Mouse (Mus musculus) spleen, adult 2 months (tissue): ENCODE data around the gene Robo1. TPM values are rescaled to one million over a fixed set of nuclear protein-coding genes. Genes with fewer than 3 reads are reported as not detected.

Experiments
- DNase-seq, 2 experiments: peaks; one replicate each; pipeline versions ENCODE4 v3.0.0 to v3.0.0-alpha.2; 2012 to 2021; ENCODE audit warnings: low spot score in 2 of 2, low read depth in 1 of 2
- H3K27ac ChIP-seq: fragments of 200-500 bp; 2 replicates; pipeline ENCODE4 v1.5.1; 2012; ENCODE audit warnings: low read length, inconsistent platforms; ENCODE audit not compliant: insufficient read depth
- H3K27me3 ChIP-seq: fragments of 200-500 bp; 2 replicates; pipeline ENCODE4 v1.6.1; 2012; ENCODE audit warnings: mild to moderate bottlenecking, moderate library complexity, low read length, inconsistent platforms; ENCODE audit not compliant: control insufficient read depth, insufficient read depth
- H3K36me3 ChIP-seq: fragments of 200-500 bp; 2 replicates; pipeline ENCODE4 v1.6.1; 2012; ENCODE audit warnings: mild to moderate bottlenecking, low read length, inconsistent platforms; ENCODE audit not compliant: control insufficient read depth, insufficient read depth
- H3K4me1 ChIP-seq: fragments of 200-500 bp; 2 replicates; pipeline ENCODE4 v1.6.1; 2011; ENCODE audit warnings: inconsistent platforms; ENCODE audit not compliant: control insufficient read depth, insufficient read depth, insufficient read length
- H3K4me3 ChIP-seq: fragments of 200-500 bp; 2 replicates; pipeline ENCODE4 v1.5.1; 2011; ENCODE audit warnings: mild to moderate bottlenecking, inconsistent platforms; ENCODE audit not compliant: insufficient read depth, insufficient read length; ENCODE audit errors: extremely low read depth
- CTCF ChIP-seq: fragments of 200-500 bp; IDR thresholded peaks from 2 replicates; pipeline ENCODE4 v1.5.1; 2011; ENCODE audit warnings: mild to moderate bottlenecking, inconsistent platforms; ENCODE audit not compliant: insufficient read depth, insufficient read length, insufficient replicate concordance; ENCODE audit errors: extremely low read depth
- POLR2A ChIP-seq: fragments of 200-500 bp; IDR thresholded peaks from 2 replicates; pipeline ENCODE4 v1.6.1; 2011; ENCODE audit warnings: low read depth, low read length, inconsistent platforms
- WGBS: fragments of 180-500 bp; shearing (Covaris S2); methylation state at CpG from one replicate; pipeline ENCODE4 v1.1.7; 2018; 5-methylcytosine and 5-hydroxymethylcytosine counted together
- polyA plus RNA-seq: library from polyadenylated mRNA; depleted of rRNA; stranded (reverse); fragments of >200 nt; gene quantifications from 2 replicates; pipeline ENCODE4 v1.2.3, GENCODE M21; 2012

The Robo1 gene
- polyA plus RNA-seq, 1 experiment = 1.4 TPM

GRCm38 (mm10) chr16:72693446-72694274 is 385.6 kb downstream of the Robo1 start:
- 85% methylated on average over 14 of the region's 14 CpGs for whole genome bisulfite sequencing
- Histone ChIP-seq H3K4me3 (no peak overlapping the region), H3K27me3 (no peaks in the 10 kb centered on the region), H3K4me1 (no peaks in the 10 kb centered on the region), H3K27ac (no peak overlapping the region), H3K36me3 (no peaks in the 10 kb centered on the region)
- no peak for DNase-seq
- no peak for TF ChIP-seq CTCF
- TF ChIP-seq POLR2A = no peak

- TF ChIP-seq POLR2A (no peak), CTCF (no peak)
- Histone ChIP-seq H3K4me1 (no peaks in the 10 kb centered on the region), H3K27me3 (no peaks in the 10 kb centered on the region), H3K36me3 (no peaks in the 10 kb centered on the region), H3K27ac (no peak overlapping the region), H3K4me3 (no peak overlapping the region)
- no peak for DNase-seq
- WGBS = 86% methylated on average over 5 of the region's 5 CpGs
Measured at GRCm38 (mm10) chr16:72694787-72695186, 386.7 kb downstream of the Robo1 start.

GRCm38 (mm10) chr16:72699238-72700006 is 391.3 kb downstream of the Robo1 start:
- Histone ChIP-seq H3K4me1 (no peaks in the 10 kb centered on the region), H3K27ac (no peak overlapping the region), H3K27me3 (no peaks in the 10 kb centered on the region), H3K36me3 (no peaks in the 10 kb centered on the region), H3K4me3 (no peak overlapping the region)
- DNase-seq = no peak
- TF ChIP-seq CTCF = no peak
- TF ChIP-seq POLR2A = no peak
- WGBS = 87% methylated on average over 12 of the region's 12 CpGs

GRCm38 (mm10) chr16:72700297-72700696 is 392.2 kb downstream of the Robo1 start:
- Histone ChIP-seq H3K4me3 (no peak overlapping the region), H3K4me1 (no peaks in the 10 kb centered on the region), H3K36me3 (no peaks in the 10 kb centered on the region), H3K27me3 (no peaks in the 10 kb centered on the region), H3K27ac (no peak overlapping the region)
- DNase-seq = no peak
- 85% methylated on average over 11 of the region's 11 CpGs for WGBS
- TF ChIP-seq POLR2A (no peak), CTCF (no peak)

- Histone ChIP-seq H3K36me3 (no peaks in the 10 kb centered on the region), H3K4me3 (no peak overlapping the region), H3K27ac (no peak overlapping the region), H3K27me3 (no peaks in the 10 kb centered on the region), H3K4me1 (no peaks in the 10 kb centered on the region)
- TF ChIP-seq POLR2A (no peak), CTCF (no peak)
- no peak for DNase-seq
- 91% methylated on average over 6 of the region's 6 CpGs for WGBS
Measured at GRCm38 (mm10) chr16:72703486-72703885, 395.4 kb downstream of the Robo1 start.

- H3K4me3 ChIP-seq = no peak overlapping the region
- H3K36me3 ChIP-seq = no peaks in the 10 kb centered on the region
- TF ChIP-seq CTCF (no peak), POLR2A (no peak)
- no peaks in the 10 kb centered on the region for H3K27me3 ChIP-seq
- no peaks in the 10 kb centered on the region for H3K4me1 ChIP-seq
- no peak overlapping the region for H3K27ac ChIP-seq
- no peak for DNase-seq
- 77% methylated on average over 5 of the region's 5 CpGs for WGBS
Measured at GRCm38 (mm10) chr16:72705851-72706250, 397.7 kb downstream of the Robo1 start.

- Histone ChIP-seq H3K27ac (no peak overlapping the region), H3K4me3 (no peak overlapping the region), H3K36me3 (no peaks in the 10 kb centered on the region), H3K27me3 (no peaks in the 10 kb centered on the region), H3K4me1 (no peaks in the 10 kb centered on the region)
- TF ChIP-seq CTCF (no peak), POLR2A (no peak)
- 87% methylated on average over 2 of the region's 2 CpGs for WGBS
- DNase-seq = no peak
Measured at GRCm38 (mm10) chr16:72708526-72708925, 400.4 kb downstream of the Robo1 start.
